Mouse (Mus musculus): ENCODE results near the gene Erh. TPM values are rescaled to one million over a fixed set of nuclear protein-coding genes. Genes with fewer than 3 reads are reported as not detected.

Gene Erh
- polyA plus RNA-seq, 1 experiment from 2014 or later, result 295 TPM

Other genes starting within 250 kb of the Erh start
- gene Dcaf5, start 207.7 kb downstream of the Erh start, polyA plus RNA-seq (2016; fragmentation: Nextera tagmentation; extraction: Ambion mirVana), result 23.0 and 23.7 TPM in 2 replicates
- gene Exd2, start 181.2 kb downstream of the Erh start, polyA plus RNA-seq (2016; fragmentation: Nextera tagmentation; extraction: Ambion mirVana), result 46.3 and 52.6 TPM in 2 replicates
- gene Galnt16, start 126.1 kb downstream of the Erh start, polyA plus RNA-seq (2016; fragmentation: Nextera tagmentation; extraction: Ambion mirVana), result 21.7 and 22.6 TPM in 2 replicates
- 28.1 and 28.3 TPM in 2 replicates for gene Slc39a9, start 458 bp downstream of the Erh start, polyA plus RNA-seq (2016; fragmentation: Nextera tagmentation; extraction: Ambion mirVana)
- gene Plekhd1, start 48.2 kb upstream of the Erh start, polyA plus RNA-seq (2016; fragmentation: Nextera tagmentation; extraction: Ambion mirVana), result 4.3 and 5.6 TPM in 2 replicates
- 4.2 and 4.7 TPM in 2 replicates for gene Ccdc177, start 116.3 kb upstream of the Erh start, polyA plus RNA-seq (2016; fragmentation: Nextera tagmentation; extraction: Ambion mirVana)
- 18.6 and 19.5 TPM in 2 replicates for gene Susd6, start 146.2 kb upstream of the Erh start, polyA plus RNA-seq (2016; fragmentation: Nextera tagmentation; extraction: Ambion mirVana)

All from neural tube, embryonic 12.5 days (tissue).